Mouse (Mus musculus) brain, embryonic 18.5 days (tissue): ENCODE measurements around the gene Gdi1.
"Not testable (repeated sequence)": the region's sequence is repeated elsewhere in the genome, so short reads cannot be mapped to it uniquely, and the experiment has no call there.

Experiments
- DNase-seq: peaks from one replicate; pipeline ENCODE4 v3.0.0-alpha.2; 2012; ENCODE audit warnings: low read depth, low spot score

The Gdi1 gene

GRCm38 (mm10) chrX:74329215-74329671 lies 24.4 kb downstream of the Gdi1 start:
- no peak for DNase-seq

GRCm38 (mm10) chrX:74330166-74330930 lies 25.6 kb downstream of the Gdi1 start:
- no peak for DNase-seq

GRCm38 (mm10) chrX:74352645-74353466 lies 48.1 kb downstream of the Gdi1 start:
- no peak for DNase-seq

- no peak for DNase-seq
These were observed 48.6 kb downstream of the Gdi1 start, which contains the start of gene Lage3 for GRCm38 (mm10) chrX:74353467-74353770. Lage3 (minus strand) TSS chrX:74353618.

- DNase-seq = not testable (repeated sequence)
These were observed 52.3 kb downstream of the Gdi1 start for GRCm38 (mm10) chrX:74357069-74357468.

- no peak for DNase-seq
These were observed 54.4 kb downstream of the Gdi1 start for GRCm38 (mm10) chrX:74359171-74359570.
